Mouse (Mus musculus) cerebellum, adult 11-12 months (tissue): ENCODE results near the gene Gstm3.

Experiments
- DNase-seq: peaks from one replicate; pipeline ENCODE4 v3.0.0; 2022

Gene Gstm3

GRCm38 (mm10) chr3:107927841-107928240 lies 41.2 kb downstream of the Gstm3 start:
- no peak for DNase-seq

GRCm38 (mm10) chr3:107925335-107925734 lies 43.7 kb downstream of the Gstm3 start:
- no peak for DNase-seq

- no peak for DNase-seq
Measured at GRCm38 (mm10) chr3:107920348-107920747, 48.7 kb downstream of the Gstm3 start.

DNA sequence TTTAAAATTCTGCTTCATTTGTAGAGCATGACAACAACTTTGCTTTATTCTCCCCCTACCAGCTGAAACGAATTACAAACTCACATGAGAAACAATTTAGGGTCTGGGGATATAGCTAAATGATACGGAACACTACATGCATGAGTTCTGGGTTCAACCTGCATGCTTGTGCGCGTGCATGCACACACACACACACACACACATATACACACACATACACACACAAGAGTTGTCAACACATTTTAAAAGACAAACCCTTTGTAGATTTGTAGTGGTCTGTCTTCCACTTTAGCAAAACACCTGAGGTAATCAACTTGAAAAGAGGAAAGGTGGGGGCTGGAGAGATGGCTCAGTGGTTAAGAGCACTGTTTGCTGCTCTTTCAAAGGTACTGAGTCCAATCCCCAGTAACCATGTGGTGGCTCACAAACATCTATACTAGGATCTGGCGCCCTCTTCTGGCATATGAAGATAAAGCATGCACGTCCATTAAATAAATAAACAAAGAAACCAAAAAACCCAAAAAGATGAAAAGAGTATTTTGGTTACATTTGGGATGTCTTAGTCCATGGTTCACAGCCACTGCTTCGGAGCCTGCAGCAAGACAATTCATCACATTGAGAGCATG lies 51.2 kb downstream of the Gstm3 start:
- peak; percentile 20 for DNase-seq

- DNase-seq = no peak
Measured at GRCm38 (mm10) chr3:107917097-107917496, 52.0 kb downstream of the Gstm3 start.

DNA sequence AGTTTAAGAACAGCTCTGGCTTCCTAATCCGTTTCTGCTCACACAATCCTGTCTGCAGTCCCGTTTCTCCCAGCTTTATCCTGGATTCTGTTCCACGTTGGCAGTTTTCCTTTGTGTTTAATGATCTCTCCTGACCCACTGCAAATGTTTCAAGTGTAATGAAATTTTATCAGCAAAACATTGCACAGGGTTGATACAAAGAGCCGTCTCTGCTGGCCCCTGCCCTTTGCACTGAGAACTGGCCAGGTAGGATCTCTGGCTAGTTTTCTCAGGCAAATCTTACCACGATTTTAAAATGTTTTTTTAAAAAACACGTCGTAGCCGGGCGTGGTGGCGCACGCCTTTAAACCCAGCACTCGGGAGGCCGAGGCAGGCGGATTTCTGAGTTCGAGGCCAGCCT lies 52.4 kb downstream of the Gstm3 start:
- no peak for DNase-seq
